Mouse (Mus musculus) bone marrow, adult 2 months (tissue): Measurements from ENCODE around the gene Ggt1. TPM values are rescaled to one million over a fixed set of nuclear protein-coding genes. Genes with fewer than 3 reads are reported as not detected.
A peak's percentile ranks its signal among the peaks of the same experiment; 100 is the strongest.

Source experiments
- H3K27ac ChIP-seq: fragments of 200-500 bp; 2 replicates; pipeline ENCODE4 v1.5.1; 2012; ENCODE audit warnings: low read depth, mild to moderate bottlenecking, control low read depth, inconsistent platforms, low read length; ENCODE audit not compliant: control insufficient read depth, poor library complexity, insufficient read depth
- H3K4me1 ChIP-seq: fragments of 200-500 bp; 2 replicates; pipeline ENCODE4 v1.6.1; 2011; ENCODE audit warnings: low read length; ENCODE audit not compliant: control insufficient read depth, insufficient read depth
- H3K4me3 ChIP-seq: fragments of 200-500 bp; replicated peaks from 2 replicates; pipeline ENCODE3; 2011; ENCODE audit warnings: mild to moderate bottlenecking, low read depth, low read length, control low read depth; ENCODE audit not compliant: control insufficient read depth
- CTCF ChIP-seq: fragments of 200-500 bp; IDR thresholded peaks from 2 replicates; pipeline ENCODE4 v1.5.1; 2011; ENCODE audit warnings: low read length, control low read depth; ENCODE audit not compliant: control insufficient read depth, insufficient read depth
- POLR2A ChIP-seq: fragments of 200-500 bp; IDR thresholded peaks from 2 replicates; pipeline ENCODE4 v1.6.1; 2011; ENCODE audit warnings: low read depth, mild to moderate bottlenecking, control low read depth, low read length, borderline replicate concordance; ENCODE audit not compliant: control insufficient read depth
- WGBS: fragments of 180-500 bp; shearing (Covaris S2); methylation state at CpG from one replicate; pipeline ENCODE4 v1.1.7; 2018; 5-methylcytosine and 5-hydroxymethylcytosine counted together
- polyA plus RNA-seq: library from polyadenylated mRNA; stranded (reverse); fragments of >200 nt; gene quantifications from 2 replicates; pipeline ENCODE4 v1.2.4, GENCODE M21; 2011; ENCODE audit warnings: low replicate concordance; ENCODE audit not compliant: missing spikeins, insufficient read depth, insufficient read length

Ggt1 gene
- polyA plus RNA-seq, 1 experiment = 11.4 TPM

DNA sequence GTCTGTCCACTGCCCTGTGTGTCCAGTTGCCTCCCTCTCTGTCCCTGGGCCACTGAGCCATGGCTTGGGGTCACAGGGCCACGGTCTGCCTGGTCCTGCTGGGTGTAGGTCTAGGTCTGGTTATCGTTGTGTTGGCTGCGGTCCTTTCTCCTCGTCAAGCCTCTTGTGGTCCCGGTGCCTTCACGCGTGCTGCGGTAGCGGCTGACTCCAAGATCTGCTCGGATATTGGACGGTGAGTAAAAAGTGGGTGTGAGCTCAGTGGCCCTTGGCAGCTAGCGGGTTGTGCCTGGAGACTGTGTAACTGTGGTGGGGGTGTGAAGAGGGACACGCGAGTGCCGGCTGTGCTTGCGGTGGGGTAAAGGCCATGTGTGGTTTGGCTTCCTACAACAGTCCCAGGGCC, 28.2 kb downstream of the Ggt1 start:
- 6% methylated on average over 16 of the region's 16 CpGs for WGBS
- Histone ChIP-seq H3K27ac (peak overlapping the region; percentile 68), H3K4me1 (peaks cover 11% of the 10 kb centered on the region), H3K4me3 (peak overlapping the region; percentile 75)
- TF ChIP-seq POLR2A (peak; percentile 41; the same call in 1 of the 2 replicates), CTCF (no peak)

DNA sequence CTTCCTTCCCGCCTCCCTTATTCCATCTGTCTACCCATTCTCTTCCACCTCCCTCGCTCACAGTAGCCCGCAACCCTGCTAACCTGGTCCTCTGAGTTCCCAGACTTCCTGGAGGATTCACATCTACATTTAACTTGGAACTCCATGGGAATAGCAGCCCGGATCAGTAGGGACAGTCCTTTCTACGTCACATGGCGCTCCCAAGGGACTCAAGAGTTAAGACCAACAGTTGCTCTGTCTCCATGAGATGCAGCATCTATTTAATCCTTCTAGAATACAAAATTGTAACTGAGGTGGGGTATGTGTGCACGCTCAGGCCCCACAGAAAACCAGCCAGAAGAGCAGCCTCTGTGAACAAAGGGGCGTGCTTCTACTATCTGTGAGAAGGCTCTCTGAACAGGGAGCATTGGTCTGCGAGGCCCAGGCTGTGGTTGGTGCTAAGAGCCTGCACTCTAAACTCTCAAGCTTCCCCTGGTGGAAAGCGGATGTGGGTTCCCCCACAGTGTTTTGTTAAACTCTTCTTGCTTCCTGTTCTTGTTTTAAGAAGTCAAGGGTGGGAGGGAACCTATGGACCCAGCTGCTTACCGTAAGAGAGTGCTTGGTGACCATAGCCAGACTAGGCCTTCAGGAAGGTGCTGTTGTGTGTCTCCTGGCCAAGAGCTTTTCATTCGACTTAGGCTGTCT, 29.9 kb downstream of the Ggt1 start:
- 33% methylated on average over 12 of the region's 12 CpGs for WGBS
- H3K4me1 ChIP-seq = peaks cover 11% of the 10 kb centered on the region
- TF ChIP-seq POLR2A (no peak), CTCF (no peak)
- peak overlapping the region; percentile 95 for H3K27ac ChIP-seq
- H3K4me3 ChIP-seq = peak overlapping the region; percentile 60

DNA sequence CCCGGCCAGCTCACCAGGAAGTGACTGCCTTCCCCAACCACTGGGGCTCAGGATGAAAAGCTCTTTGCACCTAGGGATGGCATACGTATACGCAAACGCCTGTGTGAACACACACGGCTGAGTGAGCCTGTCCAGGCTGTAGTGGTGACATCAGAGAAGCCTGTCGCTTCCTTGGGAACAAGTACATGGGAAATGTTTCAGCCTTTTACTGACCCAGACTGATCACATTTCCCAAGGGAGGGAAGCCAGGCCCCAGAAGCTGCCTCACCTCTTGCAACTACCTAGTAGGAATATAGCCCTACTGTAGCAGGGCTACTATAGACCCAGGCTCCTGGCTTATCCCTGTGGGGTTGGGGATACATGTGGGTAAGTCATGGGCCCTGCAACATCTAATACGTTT, 31.2 kb downstream of the Ggt1 start:
- 59% methylated on average over 7 of the region's 7 CpGs for WGBS
- Histone ChIP-seq H3K4me3 (peak overlapping the region; percentile 60), H3K4me1 (peaks cover 11% of the 10 kb centered on the region), H3K27ac (peak overlapping the region; percentile 95)
- TF ChIP-seq CTCF = no peak
- no peak for TF ChIP-seq POLR2A

DNA sequence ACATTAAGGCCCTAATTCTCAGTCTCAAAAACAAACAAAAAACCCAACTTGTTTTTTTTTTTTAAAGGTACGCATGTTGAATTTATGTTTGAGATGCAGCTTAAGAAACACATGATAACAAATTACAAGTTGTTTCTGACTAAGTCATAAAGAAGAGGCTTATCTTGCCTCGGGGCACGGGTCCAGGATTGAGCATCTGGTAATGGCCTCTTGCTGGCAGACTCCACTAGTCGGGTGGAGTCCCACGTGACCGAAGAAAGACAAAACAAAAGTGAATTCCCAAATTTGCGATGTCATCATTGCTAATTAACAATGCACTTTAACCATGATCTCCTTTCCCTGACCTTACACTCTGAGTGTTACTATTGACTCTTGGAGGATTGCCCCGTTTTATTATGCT, 34.6 kb downstream of the Ggt1 start:
- no peak overlapping the region for H3K4me3 ChIP-seq
- no peak for TF ChIP-seq CTCF
- no peak for TF ChIP-seq POLR2A
- 70% methylated on average over 8 of the region's 8 CpGs for WGBS
- no peak overlapping the region for H3K27ac ChIP-seq
- peaks cover 7% of the 10 kb centered on the region for H3K4me1 ChIP-seq

DNA sequence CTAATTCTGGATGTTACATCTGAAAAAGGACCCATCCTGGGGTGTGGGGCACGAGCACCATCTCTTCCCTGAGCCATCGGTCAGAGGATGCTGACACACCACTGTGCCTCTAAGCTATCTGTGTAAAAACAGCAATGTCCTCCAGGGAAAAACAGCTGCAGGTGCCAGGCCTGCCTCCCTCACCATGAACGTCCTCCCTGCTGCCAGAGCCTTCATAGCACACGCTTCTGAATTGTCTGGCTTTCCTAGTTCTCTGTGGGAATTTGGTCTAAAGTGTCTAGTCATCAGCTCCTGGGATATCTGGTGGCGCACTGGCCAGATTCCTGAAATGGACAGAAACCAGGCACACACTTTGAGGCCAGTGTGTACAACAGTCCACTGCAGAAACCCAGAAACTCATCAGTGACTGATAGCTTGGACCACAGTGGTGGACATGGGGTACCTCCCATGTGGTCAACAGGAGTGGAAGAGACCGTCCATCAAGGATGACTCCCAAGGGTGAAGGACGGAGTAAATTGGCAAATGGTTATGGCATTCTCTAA, 38.9 kb downstream of the Ggt1 start:
- WGBS = 85% methylated on average over 7 of the region's 7 CpGs
- no peaks in the 10 kb centered on the region for H3K4me1 ChIP-seq
- H3K4me3 ChIP-seq = no peak overlapping the region
- no peak overlapping the region for H3K27ac ChIP-seq
- TF ChIP-seq CTCF = no peak
- TF ChIP-seq POLR2A = no peak

DNA sequence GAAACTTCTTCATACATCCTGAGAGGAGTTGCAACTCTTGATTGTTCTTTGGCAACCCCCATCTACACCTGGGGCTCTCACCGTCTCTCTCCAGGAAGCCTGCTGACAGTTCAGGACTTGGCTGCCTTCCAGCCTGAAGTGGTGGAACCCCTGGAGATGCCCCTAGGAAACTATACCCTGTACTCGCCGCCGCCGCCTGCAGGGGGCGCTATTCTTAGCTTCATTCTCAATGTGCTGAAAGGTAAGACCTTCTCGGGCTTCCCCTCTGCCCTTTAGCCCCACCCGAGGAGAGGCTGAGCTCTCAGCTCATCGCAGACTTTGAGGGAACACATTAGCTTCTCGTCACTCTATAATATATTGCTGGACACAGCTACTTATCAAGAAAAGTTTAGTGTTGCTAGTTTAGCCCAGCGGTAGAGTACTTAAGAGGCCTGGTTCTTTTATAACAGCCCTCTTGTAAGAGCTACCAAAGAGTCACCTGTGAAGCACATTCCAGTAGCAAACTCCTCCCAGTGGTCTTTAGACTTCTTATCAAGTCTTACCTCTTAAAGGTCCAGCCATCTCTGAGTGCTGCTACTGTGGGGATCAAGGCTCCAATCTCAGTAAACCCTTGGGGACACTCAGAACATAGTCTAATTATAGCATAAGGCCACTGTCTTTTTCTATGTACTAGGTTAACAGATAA, 43.9 kb downstream of the Ggt1 start:
- no peak overlapping the region for H3K27ac ChIP-seq
- no peak for TF ChIP-seq POLR2A
- TF ChIP-seq CTCF = peak; percentile 35; the same call in 1 of the 2 replicates
- H3K4me1 ChIP-seq = no peaks in the 10 kb centered on the region
- 51% methylated on average over 11 of the region's 11 CpGs for WGBS
- H3K4me3 ChIP-seq = no peak overlapping the region

DNA sequence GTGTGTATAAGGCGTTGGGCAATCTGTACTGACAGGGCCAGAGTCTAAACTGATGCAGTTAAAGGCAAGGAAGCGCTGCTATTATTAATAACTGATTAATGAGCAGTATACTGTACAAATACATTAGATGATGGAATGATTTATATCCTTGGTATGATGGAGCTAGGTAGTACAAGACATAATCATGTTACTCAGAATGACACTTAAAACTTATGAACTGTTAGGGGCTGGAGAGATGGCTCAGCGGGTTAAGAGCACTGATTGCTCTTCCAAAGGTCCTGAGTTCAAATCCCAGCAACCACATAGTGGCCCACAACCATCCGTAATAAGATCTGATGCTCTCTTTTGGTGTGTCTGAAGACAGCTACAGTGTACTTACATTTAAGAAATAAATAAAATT, 45.8 kb downstream of the Ggt1 start:
- Histone ChIP-seq H3K4me1 (no peaks in the 10 kb centered on the region), H3K27ac (no peak overlapping the region), H3K4me3 (no peak overlapping the region)
- TF ChIP-seq POLR2A = no peak
- WGBS = 86% methylated on average over 4 of the region's 4 CpGs

DNA sequence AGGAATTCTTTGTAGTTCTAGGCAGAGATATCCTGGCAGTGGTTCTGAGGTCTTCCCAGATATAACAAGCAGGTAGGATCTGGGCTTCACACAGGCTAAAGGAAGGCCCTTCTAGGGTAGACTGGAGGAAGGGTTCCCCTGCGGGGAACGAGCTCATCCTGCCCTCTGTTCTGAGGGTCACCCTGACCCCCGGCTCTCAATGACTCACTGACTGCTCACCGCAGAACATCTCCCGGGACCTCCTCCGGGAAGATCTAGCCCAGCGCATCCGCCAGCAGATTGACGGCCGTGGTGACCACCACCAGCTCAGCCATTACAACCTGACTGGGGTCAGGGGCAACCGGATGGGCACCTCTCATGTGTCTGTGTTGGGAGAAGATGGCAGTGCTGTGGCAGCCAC, 47.6 kb downstream of the Ggt1 start:
- 89% methylated on average over 11 of the region's 11 CpGs for WGBS
- Histone ChIP-seq H3K27ac (no peak overlapping the region), H3K4me1 (no peaks in the 10 kb centered on the region), H3K4me3 (no peak overlapping the region)
- TF ChIP-seq POLR2A (no peak), CTCF (no peak)
